Mouse (Mus musculus) Muller cell, postnatal 12 days (primary cell): Measurements from ENCODE around the gene Ets1.
A peak's percentile ranks its signal among the peaks of the same experiment; 100 is the strongest.

Source experiments
- DNase-seq: peaks from one replicate; pipeline ENCODE4 v3.0.0-alpha.2; 2015; ENCODE audit errors: inconsistent ontology term

The Ets1 gene

DNA sequence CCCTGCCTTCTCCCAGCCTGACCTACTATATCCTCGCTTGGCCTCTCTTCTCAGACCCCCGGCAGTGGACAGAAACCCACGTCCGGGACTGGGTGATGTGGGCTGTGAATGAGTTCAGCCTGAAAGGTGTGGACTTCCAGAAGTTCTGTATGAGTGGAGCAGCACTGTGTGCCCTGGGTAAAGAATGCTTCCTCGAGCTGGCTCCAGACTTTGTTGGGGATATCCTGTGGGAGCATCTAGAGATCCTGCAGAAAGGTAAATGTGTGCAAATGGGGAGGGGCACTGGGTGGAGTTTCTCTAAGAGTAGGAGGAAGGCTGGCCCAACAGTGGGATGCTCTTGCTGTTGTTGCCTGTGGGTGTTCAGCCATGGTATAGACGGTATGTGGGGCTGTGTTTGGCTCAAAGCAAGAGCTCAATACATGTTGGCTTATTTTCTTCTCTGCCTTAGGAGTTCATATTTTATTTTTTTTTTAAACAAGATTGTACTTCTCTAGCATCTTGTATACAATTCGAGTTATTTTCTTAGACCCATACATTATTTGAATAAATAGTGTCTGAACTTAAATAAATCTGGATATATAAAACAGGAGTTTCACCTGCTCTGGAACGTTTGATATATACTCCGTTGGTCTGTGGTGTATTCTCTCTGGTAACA is 94.1 kb downstream of the Ets1 start:
- DNase-seq = no peak

DNA sequence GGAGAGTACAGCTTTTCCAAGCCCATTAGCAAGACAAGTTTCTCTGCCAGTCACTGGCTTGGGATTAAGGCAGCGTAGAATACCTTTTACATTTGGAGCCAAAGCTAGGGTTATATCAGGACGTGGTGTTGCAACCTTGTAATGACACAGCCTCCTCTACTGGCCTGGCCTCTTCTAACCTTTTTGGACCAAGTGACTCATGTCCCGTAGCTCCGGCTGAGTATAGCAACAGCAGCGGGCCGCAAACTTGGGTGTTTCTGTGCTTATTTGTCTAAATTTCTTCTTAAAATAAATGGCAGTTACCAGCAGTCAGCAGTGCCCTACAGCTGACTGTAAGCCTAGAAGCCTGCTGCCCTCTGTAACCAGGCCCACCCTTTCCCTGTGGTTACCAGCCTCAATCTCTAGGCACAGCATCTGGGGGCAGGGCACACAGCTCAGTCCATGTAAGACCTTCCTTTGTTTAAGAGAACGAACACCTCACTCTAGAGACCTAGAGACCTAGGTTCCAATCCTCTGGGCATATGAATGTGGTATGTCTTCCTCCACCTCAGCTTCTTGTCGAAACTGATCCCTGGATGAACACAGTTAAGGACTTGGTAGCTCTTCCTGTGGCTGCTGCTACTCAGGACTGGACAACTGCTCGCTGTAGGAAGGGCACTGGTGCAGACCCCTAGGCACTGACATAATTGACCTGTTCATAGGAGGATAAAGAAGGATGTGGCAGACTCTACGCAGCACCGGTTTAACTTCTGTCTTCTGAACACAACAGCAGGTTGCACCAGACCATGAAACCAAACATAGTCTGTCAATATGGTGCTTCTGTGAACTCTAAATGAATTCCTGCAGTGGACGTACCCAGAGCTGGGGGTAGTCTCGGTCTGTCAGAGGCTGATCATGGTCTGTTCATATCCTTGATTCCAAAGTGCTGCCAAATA is 94.9 kb downstream of the Ets1 start:
- no peak for DNase-seq

DNA sequence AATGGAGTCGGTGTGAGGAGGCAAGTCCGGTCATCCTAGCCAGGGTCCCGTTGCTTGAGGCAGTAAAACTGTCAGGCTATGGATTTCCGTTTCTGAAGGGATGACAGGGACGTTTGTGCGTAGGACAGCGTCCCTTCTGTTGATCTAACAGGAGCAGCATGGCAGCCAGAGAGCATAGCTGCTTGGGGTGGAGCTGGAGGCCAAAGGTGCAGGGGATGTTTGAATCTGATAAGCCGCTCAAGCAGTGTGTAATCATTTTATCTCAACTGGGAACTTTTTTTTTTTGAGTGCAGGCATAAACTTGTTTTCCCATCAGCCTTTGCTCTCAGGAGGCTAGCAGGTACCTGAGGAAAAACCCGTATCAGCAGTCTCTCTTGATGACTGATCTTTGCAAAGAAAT is 95.8 kb downstream of the Ets1 start:
- DNase-seq = no peak

DNA sequence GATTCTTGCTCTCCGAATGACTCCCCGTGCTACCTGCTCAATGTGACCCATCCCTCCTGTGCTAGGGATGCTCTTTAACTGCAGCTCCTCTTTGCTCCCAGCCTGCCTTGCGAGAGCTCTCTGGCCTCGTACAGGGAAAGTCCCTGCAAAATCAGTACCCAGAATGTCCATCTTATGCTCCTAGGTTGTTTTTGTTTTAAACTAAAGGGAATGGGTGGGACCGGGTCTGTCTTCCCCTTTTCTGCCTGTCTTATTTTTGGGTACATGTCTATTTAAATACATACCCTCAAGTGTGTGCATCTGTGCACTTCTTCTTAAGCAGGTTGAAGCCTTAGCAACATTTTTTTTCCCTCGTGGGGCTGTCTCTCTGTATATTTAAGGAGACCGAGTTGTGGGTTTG is 99.0 kb downstream of the Ets1 start:
- no peak for DNase-seq

DNA sequence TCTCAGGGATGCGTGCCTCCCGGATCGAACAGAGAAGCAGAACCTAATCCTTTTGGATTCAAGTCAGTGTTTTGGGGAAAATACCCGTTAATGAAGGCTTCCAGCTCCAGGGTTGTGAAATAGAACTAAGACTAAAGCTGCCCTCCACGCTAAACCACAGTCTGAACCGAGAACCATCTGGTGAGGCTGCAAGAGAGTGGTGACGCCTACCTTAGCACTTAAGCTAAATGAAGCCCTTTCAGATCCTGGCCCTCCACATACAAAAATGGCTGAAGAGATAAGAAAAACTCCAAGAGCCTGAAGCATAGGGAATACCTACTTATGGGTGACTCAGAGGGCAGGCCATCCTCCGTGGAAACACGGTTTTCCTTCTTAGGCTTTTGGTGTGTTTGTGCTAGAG is 100.0 kb downstream of the Ets1 start:
- DNase-seq = no peak

DNA sequence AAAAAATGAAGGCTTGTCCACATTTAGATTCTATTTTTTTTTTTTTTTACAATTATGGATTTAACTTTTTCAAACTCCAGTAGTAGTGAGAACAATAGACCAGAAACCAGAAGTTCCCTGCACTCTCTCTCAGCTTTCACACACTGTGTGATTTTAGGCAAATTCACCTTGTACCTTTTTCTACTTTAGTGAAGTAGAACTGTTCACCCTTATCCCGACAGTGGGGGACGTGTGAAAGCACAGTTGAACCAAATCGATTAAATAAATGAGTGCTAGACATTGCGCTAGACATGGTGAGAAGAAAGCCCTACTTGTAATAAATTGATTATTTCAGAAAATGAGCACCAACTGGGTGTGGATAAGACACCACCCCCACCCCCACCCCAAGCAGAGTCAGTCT is 104.0 kb downstream of the Ets1 start:
- DNase-seq = no peak

DNA sequence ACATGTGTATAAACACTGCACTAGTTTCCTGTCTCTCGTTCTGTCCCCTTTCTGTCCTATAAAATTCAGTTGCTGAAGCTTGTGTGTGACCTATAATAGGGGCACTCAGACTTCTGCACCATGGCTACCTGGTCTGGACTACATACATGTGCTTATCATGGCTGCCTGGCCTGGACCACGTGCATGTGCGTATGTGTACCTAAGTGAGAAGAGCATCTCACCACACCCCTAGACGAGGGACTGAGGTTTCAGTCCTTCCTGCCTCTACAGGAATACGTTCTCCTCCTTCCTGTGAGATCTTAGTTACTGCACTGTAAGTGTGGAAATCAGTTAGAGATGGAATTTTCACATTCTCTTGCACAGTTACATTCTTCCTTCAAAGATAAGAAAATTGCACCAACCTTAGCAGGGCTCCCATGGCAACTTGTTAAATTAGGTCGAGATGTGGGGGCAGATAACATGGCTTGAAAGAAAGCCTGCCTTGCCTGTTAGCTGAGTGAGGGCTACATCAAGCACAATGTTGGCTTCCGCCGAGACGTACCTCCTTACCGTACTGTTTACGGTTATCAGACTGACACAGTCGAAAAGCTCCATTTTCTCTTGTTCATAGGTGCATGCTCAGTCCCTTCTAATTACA is 104.8 kb downstream of the Ets1 start:
- no peak for DNase-seq

DNA sequence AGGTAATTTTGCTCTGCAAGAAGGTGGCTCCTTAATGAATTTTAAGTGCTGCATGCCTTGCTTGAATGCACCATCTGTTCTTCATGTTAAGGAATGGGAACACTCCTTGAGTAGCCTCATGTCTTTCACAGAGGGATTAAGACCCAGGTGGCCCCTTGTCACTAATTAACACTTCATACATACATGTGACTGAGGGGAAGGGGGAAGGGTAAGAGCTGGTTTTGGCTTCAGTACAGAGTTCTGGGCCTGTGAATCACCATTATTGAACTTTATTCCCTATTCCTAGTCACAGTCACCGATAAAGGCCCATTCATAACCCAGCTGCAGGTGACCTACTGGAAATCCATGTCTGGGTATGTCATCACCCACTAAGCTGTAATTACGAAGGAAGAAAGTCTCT is 105.7 kb downstream of the Ets1 start:
- DNase-seq = peak; percentile 59

DNA sequence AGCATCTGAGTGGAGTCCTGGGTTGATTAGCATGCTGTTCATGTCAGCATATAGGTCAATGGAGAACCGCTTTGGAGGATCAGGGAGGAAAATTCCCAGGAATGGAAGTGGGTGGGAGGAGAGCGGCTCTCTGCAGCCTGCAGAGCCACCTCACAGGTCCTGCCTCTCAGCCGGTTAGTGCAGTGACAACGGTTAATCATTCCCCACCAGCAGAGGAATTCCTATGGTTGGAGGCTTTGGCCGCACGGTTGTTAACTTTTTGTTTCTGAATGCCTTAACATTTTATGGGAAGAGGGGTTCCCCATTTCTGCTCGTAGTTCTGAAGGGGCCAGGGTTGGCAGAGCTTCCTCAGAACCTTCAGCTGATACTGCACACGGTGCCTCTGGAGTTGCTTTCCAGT is 107.1 kb downstream of the Ets1 start:
- no peak for DNase-seq

DNA sequence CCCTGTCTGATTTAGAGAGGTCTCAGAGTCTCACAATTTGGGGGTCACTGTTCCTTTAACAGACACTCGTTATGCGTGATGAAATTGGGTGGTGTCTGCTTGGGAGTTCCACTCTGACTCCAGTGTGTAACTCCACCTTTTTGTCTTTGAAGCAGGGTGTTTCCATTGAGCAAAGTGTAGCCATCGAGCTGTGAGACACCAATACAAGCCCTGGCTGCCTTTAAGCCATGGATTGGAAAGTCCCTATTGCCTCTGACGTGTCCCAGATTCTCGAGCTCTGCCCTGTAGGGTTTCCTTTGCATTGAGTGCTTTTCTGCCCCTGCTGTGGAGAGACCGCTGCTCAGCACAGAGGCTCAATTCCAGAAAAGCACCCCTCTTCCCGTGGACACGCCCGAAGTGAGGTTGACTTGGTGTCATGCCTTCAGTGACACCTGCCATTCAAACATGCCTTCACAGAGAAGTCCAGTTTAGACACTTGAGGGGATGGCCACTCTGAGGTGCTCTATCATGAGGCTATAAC is 107.7 kb downstream of the Ets1 start:
- DNase-seq = no peak

DNA sequence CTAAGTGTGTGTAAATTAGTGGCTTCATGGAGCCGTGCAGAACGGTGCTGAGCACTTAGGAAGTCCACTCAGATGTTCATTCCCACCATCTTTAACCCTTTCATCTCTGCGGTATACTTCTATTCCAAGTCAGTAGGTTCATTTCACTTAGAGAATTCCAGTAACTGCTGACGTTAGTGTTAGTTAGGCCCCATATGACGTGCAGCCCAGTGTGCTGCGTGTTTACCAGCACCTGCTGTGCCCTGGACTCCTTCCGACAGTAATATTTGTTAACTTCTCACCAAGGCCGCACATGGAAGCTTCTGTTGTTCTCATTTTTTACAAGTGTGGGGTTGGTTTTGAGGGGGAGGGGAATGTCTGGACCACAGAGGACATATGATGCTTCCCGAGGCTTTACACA is 108.3 kb downstream of the Ets1 start:
- DNase-seq = no peak

DNA sequence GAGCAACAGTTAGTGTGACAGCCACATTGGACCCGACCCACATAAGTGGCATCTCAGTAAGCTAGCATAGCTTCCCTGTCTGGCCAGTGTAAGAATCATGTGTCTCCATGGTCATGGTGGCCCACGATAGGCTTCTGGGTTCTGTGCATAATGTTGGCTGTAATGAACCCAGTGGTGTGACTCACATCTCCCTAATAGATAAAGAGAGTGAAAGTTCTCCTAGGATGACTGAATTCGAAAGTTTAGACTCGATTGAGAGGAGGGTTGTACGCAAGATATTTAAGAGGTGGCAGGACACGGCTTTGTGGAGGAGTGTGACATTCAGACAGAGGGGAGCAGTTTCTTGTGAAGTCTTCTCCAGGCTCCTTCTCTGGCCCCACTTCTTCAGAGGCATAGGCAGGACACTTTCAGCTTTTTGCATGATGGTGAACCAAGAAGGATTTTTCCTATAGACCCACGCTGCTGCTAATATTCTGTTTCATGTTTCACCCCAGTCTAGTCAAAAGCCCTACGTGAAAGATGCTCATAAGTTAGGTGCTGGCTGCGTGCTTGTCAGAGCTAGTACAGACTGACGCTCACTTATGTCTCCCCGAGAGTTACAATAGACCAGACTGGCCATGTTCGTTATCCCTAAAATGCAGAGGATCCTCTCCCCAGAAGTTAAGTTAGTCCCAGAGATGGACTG is 109.2 kb downstream of the Ets1 start:
- DNase-seq = no peak

DNA sequence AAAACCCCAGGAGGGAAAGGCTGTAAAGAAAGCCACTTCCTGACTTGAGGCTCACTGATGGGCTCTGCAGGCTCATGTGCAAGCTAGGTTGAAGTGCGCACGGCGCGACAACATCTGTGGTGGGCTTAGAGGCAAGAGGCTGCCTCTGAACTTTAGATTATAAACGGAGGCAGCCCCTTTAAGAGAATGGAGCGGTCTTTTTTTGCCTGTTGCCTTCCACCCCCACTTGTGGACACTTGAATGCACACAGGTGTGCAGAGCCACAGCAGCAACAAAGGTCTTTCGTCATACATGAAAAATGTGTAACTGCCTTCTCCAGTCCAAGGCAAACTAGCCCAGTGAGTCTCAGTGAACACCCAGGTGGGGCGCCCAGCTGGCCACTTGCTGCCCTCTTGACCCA is 110.0 kb downstream of the Ets1 start:
- no peak for DNase-seq

DNA sequence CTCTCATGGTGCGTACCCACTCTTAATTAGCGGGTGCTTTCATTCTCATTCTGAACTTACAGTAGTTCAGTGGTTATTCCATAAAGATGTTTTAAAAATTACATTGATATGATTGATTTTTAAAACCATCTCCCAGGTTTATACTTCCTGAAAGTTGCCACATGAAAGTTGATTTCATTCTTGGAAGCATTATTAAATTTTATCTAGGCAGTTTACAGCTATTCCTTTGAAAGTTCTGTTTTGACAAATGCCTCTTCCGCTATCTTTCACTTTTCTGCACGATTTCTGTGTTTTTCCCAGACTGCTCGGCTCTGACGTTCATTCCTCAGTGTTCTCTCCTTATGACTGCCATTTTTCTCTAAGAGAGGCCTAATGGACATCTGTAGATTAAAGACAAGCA is 110.6 kb downstream of the Ets1 start:
- no peak for DNase-seq

DNA sequence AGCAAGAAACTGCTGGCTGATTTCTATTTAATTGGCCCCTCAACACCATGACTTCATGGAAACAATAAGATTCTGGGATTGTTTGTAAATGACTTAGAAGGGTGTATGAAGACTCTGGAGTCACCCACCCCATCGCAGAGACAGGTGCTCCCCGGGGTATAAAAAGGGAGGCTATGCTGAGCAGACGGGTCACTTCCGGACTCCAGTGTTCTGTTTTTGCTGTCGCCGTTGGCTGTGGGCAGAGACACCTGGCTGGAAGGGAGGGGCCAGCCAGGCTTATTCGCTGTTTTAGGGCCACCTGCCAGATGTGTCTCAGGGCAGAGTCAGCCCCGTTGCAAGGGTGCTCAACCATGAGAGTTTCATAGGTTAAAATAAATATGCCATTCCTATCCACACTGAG is 111.6 kb downstream of the Ets1 start:
- no peak for DNase-seq

DNA sequence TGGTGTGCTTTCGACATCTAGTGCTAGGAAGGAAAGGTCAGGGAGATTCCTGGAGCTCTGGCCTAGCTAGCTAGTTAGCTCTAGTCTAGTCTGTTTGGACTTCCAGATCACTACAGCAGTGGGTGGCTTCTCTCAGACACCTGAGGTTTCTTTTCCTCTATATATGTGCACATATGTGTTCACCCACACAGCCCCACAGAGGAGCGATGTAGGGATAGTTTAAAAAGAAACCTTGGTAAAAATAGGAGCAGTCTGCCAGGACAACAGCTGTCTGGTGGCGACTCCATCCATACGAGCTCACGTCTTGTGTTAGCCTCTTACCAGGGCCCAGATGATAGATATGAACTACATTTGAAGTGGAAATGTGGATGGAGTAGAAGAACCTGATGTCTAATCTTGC is 112.5 kb downstream of the Ets1 start:
- no peak for DNase-seq

DNA sequence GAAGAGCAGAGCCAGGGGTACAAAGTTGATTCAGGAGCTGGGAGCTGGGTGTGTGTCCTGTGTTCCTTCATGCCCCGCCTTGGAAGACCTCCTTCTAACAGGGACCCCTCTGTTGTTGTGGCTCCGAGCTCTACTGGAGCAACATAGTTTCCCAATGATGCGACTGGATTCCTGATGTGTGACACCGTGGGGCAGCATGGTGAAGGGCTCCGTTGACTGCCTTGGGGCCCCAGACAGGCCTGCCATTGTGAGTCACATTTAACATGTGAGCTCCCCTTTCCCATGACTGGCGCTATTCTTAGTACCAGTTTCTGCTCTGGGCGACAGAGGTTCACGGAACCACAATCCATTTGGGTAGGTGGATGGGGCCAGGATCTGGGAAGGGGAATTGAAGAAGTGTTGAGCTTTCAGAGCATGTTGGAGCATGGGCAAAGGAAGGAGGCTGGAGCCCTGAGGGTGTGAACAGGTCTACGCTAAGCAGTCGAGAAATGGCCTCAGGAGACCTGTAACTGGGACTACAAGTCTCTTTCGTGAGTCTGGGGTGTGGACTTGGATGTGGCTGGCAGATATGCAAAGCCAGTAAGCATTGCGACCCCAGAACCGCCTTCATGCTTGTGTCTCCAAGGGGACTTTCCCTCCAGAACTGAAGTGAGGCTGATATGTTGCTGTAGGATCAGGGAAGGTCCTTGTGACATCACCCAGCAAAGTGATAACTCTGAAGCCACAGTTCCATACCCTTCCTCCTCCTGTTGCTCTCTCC is 113.9 kb downstream of the Ets1 start:
- DNase-seq = peak; percentile 64

DNA sequence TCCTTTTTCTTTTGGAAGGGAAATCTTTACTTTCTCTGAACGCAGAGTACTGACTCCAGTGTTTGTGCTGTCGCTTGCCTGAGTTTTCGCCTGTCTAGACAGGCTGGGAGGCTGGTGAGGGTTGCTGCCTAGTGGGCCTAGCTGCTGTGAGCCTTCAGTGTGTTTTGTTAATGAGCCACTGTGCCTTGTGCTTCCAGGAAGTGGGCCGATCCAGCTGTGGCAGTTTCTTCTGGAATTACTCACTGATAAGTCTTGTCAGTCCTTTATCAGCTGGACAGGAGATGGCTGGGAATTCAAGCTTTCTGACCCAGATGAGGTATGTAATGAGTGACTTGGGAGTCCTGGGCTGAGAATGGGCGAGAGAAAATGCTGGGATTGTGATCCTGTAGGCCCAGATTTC is 116.6 kb downstream of the Ets1 start:
- DNase-seq = no peak

DNA sequence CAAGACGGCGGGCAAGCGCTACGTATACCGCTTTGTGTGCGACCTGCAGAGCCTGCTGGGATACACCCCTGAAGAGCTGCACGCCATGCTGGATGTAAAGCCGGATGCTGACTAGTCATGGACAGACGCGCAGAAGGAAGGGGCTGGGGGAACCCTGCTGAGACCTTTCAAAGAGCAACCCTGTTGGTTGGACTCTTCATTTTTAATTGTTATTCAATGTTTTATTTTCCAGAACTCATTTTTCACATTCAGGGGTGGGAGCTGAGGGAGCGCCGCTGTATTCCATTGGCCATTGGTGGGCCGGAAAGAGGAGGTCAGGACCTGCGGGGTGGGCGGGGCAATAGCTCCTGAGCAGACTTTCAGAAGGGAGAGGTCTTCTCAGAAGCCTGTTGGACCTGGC is 118.3 kb downstream of the Ets1 start:
- DNase-seq = no peak

DNA sequence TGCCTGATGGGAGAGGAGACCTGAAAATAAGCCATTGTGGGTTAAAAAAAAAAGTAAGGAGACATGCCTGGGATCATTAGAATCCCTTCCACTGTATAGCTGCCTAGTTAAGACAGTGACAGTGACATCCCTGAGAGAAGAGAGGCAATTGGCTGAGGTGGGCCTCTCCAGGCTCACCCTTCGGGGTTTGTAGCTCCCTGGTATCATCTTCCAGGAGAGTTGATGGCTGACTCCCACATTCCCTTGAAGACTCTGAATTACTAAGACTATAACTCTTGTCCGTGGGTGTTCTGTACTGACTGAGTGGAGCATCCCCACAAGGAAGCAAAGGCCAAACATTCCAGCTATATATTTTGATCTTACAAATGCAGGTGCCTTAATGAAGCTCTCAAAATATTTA is 120.0 kb downstream of the Ets1 start:
- no peak for DNase-seq

DNA sequence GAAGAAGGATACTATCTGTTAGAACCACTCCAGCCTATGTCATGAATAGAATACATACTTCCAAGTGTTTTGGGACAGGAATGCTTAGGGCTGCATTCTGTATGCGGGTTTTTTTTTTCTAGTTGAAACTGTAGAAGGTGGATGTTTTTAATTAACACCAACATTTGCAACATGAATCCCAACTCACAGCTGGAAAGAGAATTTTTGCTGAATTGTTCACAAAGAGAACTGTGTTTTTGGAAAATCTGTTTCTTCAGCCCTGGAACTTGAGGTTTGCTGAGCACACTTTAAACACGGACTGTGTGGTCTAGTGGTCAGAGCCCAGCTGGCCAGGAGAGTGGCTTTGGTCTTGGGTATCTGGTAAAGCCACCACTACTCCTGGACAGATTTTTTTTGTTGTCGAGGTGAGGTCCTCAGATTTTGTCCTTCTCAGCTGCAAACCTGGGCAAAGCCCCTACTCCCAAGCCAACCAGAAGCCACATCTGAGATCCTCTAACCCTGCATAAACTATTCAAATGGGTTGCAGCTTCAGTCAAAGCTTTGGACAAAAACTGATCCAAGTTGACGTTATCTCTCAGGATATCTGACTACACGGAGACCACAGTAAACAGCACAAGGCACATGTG is 122.4 kb downstream of the Ets1 start:
- no peak for DNase-seq
